Mouse (Mus musculus): ENCODE results near the gene St8sia6. TPM values are rescaled to one million over a fixed set of nuclear protein-coding genes. Genes with fewer than 3 reads are reported as not detected.
A peak's percentile ranks its signal among the peaks of the same experiment; 100 is the strongest.

St8sia6 gene
- polyA plus RNA-seq (2016; fragmentation: Nextera tagmentation; extraction: Ambion mirVana), result 0.98 and 1.4 TPM in 2 replicates

GRCm38 (mm10) chr2:13793969-13794363, at the start of gene St8sia6:
TSS of gene St8sia6 (minus strand) at chr2:13794064.
- WGBS, result 52% methylated on average over 8 of the region's 8 CpGs
- Histone ChIP-seq H3K27ac (no peak within 1 kb of the TSS), H3K4me2 (replicated peaks) (peak within 1 kb of the TSS; percentile 97), H3K9ac (peak within 1 kb of the TSS; percentile 52), H3K9me3 (no peaks in the 10 kb centered on the region), H3K4me3 (peak within 1 kb of the TSS; percentile 62), H3K27me3 (peaks cover 28% of the 10 kb centered on the region), H3K4me1 (0 out of 2 replicates have a peak, but pooled peaks cover 3% of the 10 kb centered on the region), H3K36me3 (no peaks in the 10 kb centered on the region)
- no peak for ATAC-seq (ENCODE audit: insufficient number of reproducible peaks, insufficient read depth, low FRiP score, low TSS enrichment)

GRCm38 (mm10) chr2:13836310-13836709, 42.4 kb upstream of the St8sia6 start:
- no peak overlapping the region for H3K27ac ChIP-seq
- H3K36me3 ChIP-seq, result no peaks in the 10 kb centered on the region
- no peak overlapping the region for H3K4me2 ChIP-seq (replicated peaks)
- ATAC-seq (ENCODE audit: insufficient number of reproducible peaks, insufficient read depth, low FRiP score, low TSS enrichment), result no peak
- WGBS, result 82% methylated on average over 3 of the region's 3 CpGs
- no peaks in the 10 kb centered on the region for H3K4me1 ChIP-seq
- H3K27me3 ChIP-seq, result no peaks in the 10 kb centered on the region
- H3K9me3 ChIP-seq, result no peaks in the 10 kb centered on the region
- H3K9ac ChIP-seq, result no peak overlapping the region
- no peak overlapping the region for H3K4me3 ChIP-seq

GRCm38 (mm10) chr2:13834989-13835388, 41.1 kb upstream of the St8sia6 start:
- no peaks in the 10 kb centered on the region for H3K9me3 ChIP-seq
- H3K36me3 ChIP-seq, result no peaks in the 10 kb centered on the region
- H3K4me3 ChIP-seq, result no peak overlapping the region
- H3K9ac ChIP-seq, result no peak overlapping the region
- H3K4me1 ChIP-seq, result no peaks in the 10 kb centered on the region
- no peak overlapping the region for H3K4me2 ChIP-seq (replicated peaks)
- no peak overlapping the region for H3K27ac ChIP-seq
- H3K27me3 ChIP-seq, result no peaks in the 10 kb centered on the region
- no peak for ATAC-seq (ENCODE audit: insufficient number of reproducible peaks, insufficient read depth, low FRiP score, low TSS enrichment)
- 60% methylated on average over 1 of the region's 1 CpGs for WGBS

- ATAC-seq (ENCODE audit: insufficient number of reproducible peaks, insufficient read depth, low FRiP score, low TSS enrichment), result no peak
- H3K9ac ChIP-seq, result no peak overlapping the region
- WGBS, result 81% methylated on average over 2 of the region's 2 CpGs
- no peaks in the 10 kb centered on the region for H3K36me3 ChIP-seq
- H3K4me1 ChIP-seq, result no peaks in the 10 kb centered on the region
- H3K27me3 ChIP-seq, result no peaks in the 10 kb centered on the region
- H3K9me3 ChIP-seq, result no peaks in the 10 kb centered on the region
- no peak overlapping the region for H3K27ac ChIP-seq
- H3K4me3 ChIP-seq, result no peak overlapping the region
- H3K4me2 ChIP-seq (replicated peaks), result no peak overlapping the region
Observed at GRCm38 (mm10) chr2:13816645-13817044, 22.8 kb upstream of the St8sia6 start.

- Histone ChIP-seq H3K4me2 (replicated peaks) (no peak overlapping the region), H3K27ac (no peak overlapping the region), H3K9ac (no peak overlapping the region), H3K27me3 (no peaks in the 10 kb centered on the region), H3K9me3 (no peaks in the 10 kb centered on the region), H3K4me1 (no peaks in the 10 kb centered on the region), H3K36me3 (no peaks in the 10 kb centered on the region), H3K4me3 (no peak overlapping the region)
- ATAC-seq (ENCODE audit: insufficient number of reproducible peaks, insufficient read depth, low FRiP score, low TSS enrichment), result no peak
- 74% methylated on average over 5 of the region's 5 CpGs for WGBS
Observed at GRCm38 (mm10) chr2:13808593-13808992, 14.7 kb upstream of the St8sia6 start.

- Histone ChIP-seq H3K9me3 (no peaks in the 10 kb centered on the region), H3K4me2 (replicated peaks) (no peak overlapping the region), H3K36me3 (no peaks in the 10 kb centered on the region), H3K9ac (no peak overlapping the region), H3K27me3 (no peaks in the 10 kb centered on the region), H3K4me3 (no peak overlapping the region), H3K4me1 (no peaks in the 10 kb centered on the region), H3K27ac (no peak overlapping the region)
- 80% methylated on average over 4 of the region's 4 CpGs for WGBS
- no peak for ATAC-seq (ENCODE audit: insufficient number of reproducible peaks, insufficient read depth, low FRiP score, low TSS enrichment)
Observed at GRCm38 (mm10) chr2:13808008-13808407, 14.1 kb upstream of the St8sia6 start.

GRCm38 (mm10) chr2:13806120-13806519, 12.3 kb upstream of the St8sia6 start:
- Histone ChIP-seq H3K4me2 (replicated peaks) (no peak overlapping the region), H3K4me1 (no peaks in the 10 kb centered on the region), H3K4me3 (no peak overlapping the region), H3K9me3 (no peaks in the 10 kb centered on the region), H3K27me3 (no peaks in the 10 kb centered on the region), H3K9ac (no peak overlapping the region), H3K36me3 (no peaks in the 10 kb centered on the region), H3K27ac (no peak overlapping the region)
- WGBS, result 89% methylated on average over 3 of the region's 3 CpGs
- ATAC-seq (ENCODE audit: insufficient number of reproducible peaks, insufficient read depth, low FRiP score, low TSS enrichment), result no peak

- H3K9me3 ChIP-seq, result no peaks in the 10 kb centered on the region
- H3K4me2 ChIP-seq (replicated peaks), result no peak overlapping the region
- H3K27ac ChIP-seq, result no peak overlapping the region
Observed at GRCm38 (mm10) chr2:13800639-13801038, 6.8 kb upstream of the St8sia6 start.

GRCm38 (mm10) chr2:13794446-13794845, 582 bp upstream of the St8sia6 start:
- 77% methylated on average over 8 of the region's 8 CpGs for WGBS
- Histone ChIP-seq H3K9ac (no peak overlapping the region), H3K4me1 (0 out of 2 replicates have a peak, but pooled peaks cover 3% of the 10 kb centered on the region), H3K36me3 (no peaks in the 10 kb centered on the region), H3K4me3 (no peak overlapping the region), H3K27ac (no peak overlapping the region), H3K27me3 (peaks cover 28% of the 10 kb centered on the region), H3K9me3 (no peaks in the 10 kb centered on the region), H3K4me2 (replicated peaks) (no peak overlapping the region)
- ATAC-seq (ENCODE audit: insufficient number of reproducible peaks, insufficient read depth, low FRiP score, low TSS enrichment), result no peak

More at GRCm38 (mm10) chr2:13800639-13801038, 6.8 kb upstream of the St8sia6 start:
- H3K4me3 ChIP-seq, result no peak overlapping the region
- no peak for ATAC-seq (ENCODE audit: insufficient number of reproducible peaks, insufficient read depth, low FRiP score, low TSS enrichment)
- no peaks in the 10 kb centered on the region for H3K27me3 ChIP-seq
- H3K9ac ChIP-seq, result no peak overlapping the region
- H3K4me1 ChIP-seq, result no peaks in the 10 kb centered on the region
- no peaks in the 10 kb centered on the region for H3K36me3 ChIP-seq
- WGBS, result 82% methylated on average over 2 of the region's 2 CpGs

GRCm38 (mm10) chr2:13793054-13793968, 553 bp downstream of the St8sia6 start:
- Histone ChIP-seq H3K9me3 (no peaks in the 10 kb centered on the region), H3K27me3 (peaks cover 28% of the 10 kb centered on the region), H3K36me3 (no peaks in the 10 kb centered on the region), H3K9ac (peak overlapping the region; percentile 52), H3K4me1 (0 out of 2 replicates have a peak, but pooled peaks cover 3% of the 10 kb centered on the region), H3K4me2 (replicated peaks) (peak overlapping the region; percentile 97), H3K4me3 (peak overlapping the region; percentile 62), H3K27ac (no peak overlapping the region)
- WGBS, result under 1% methylated on average over 87 of the region's 89 CpGs
- peak; percentile 87 for ATAC-seq (ENCODE audit: insufficient number of reproducible peaks, insufficient read depth, low FRiP score, low TSS enrichment)

GRCm38 (mm10) chr2:13792256-13793005, 1.4 kb downstream of the St8sia6 start:
- 38% methylated on average over 13 of the region's 13 CpGs for WGBS
- H3K27me3 ChIP-seq, result peaks cover 28% of the 10 kb centered on the region
- H3K4me2 ChIP-seq (replicated peaks), result peak overlapping the region; percentile 97
- H3K4me3 ChIP-seq, result peak overlapping the region; percentile 62
- H3K9me3 ChIP-seq, result no peaks in the 10 kb centered on the region
- 0 out of 2 replicates have a peak, but pooled peaks cover 3% of the 10 kb centered on the region for H3K4me1 ChIP-seq
- no peaks in the 10 kb centered on the region for H3K36me3 ChIP-seq
- no peak overlapping the region for H3K27ac ChIP-seq
- no peak for ATAC-seq (ENCODE audit: insufficient number of reproducible peaks, insufficient read depth, low FRiP score, low TSS enrichment)
- H3K9ac ChIP-seq, result no peak overlapping the region

Measured in embryonic facial prominence, embryonic 12.5 days (tissue).